Mouse (Mus musculus): ENCODE results near the gene Csf1. TPM values are rescaled to one million over a fixed set of nuclear protein-coding genes. Genes with fewer than 3 reads are reported as not detected.
"Not testable (repeated sequence)": the region's sequence is repeated elsewhere in the genome, so short reads cannot be mapped to it uniquely, and the experiment has no call there.

The Csf1 gene
- total RNA-seq, 1 experiment from 2014 or later = 14.7 TPM

GRCm38 (mm10) chr3:107748260-107748955, 11.9 kb downstream of the Csf1 start:
- DNase-seq = no peak

GRCm38 (mm10) chr3:107746026-107746425, 14.2 kb downstream of the Csf1 start:
- DNase-seq = no peak

- no peak for DNase-seq
Observed at GRCm38 (mm10) chr3:107743650-107744049, 16.6 kb downstream of the Csf1 start.

- DNase-seq = no peak
Observed at GRCm38 (mm10) chr3:107743107-107743506, 17.2 kb downstream of the Csf1 start.

GRCm38 (mm10) chr3:107742071-107742710, 18.1 kb downstream of the Csf1 start:
- DNase-seq = no peak

GRCm38 (mm10) chr3:107741387-107741786, 18.9 kb downstream of the Csf1 start:
- DNase-seq = no peak

GRCm38 (mm10) chr3:107740578-107741207, 19.6 kb downstream of the Csf1 start:
- DNase-seq = peak; percentile 44

- DNase-seq = no peak
Observed at GRCm38 (mm10) chr3:107739966-107740365, 20.3 kb downstream of the Csf1 start.

- no peak for DNase-seq
Observed at GRCm38 (mm10) chr3:107739456-107739855, 20.8 kb downstream of the Csf1 start.

GRCm38 (mm10) chr3:107738620-107739019, 21.6 kb downstream of the Csf1 start:
- DNase-seq = no peak

- no peak for DNase-seq
Observed at GRCm38 (mm10) chr3:107737609-107738190, 22.6 kb downstream of the Csf1 start.

- not testable (repeated sequence) for DNase-seq
Observed at GRCm38 (mm10) chr3:107735620-107736019, 24.6 kb downstream of the Csf1 start.

GRCm38 (mm10) chr3:107733329-107733728, 26.9 kb downstream of the Csf1 start:
- DNase-seq = no peak

GRCm38 (mm10) chr3:107730236-107730635, 30.0 kb downstream of the Csf1 start:
- no peak for DNase-seq

GRCm38 (mm10) chr3:107728509-107728908, 31.8 kb downstream of the Csf1 start:
- DNase-seq = no peak

GRCm38 (mm10) chr3:107715971-107716370, 44.3 kb downstream of the Csf1 start:
- no peak for DNase-seq

GRCm38 (mm10) chr3:107714276-107714933, 45.9 kb downstream of the Csf1 start:
- DNase-seq = no peak

- DNase-seq = no peak
Observed at GRCm38 (mm10) chr3:107712081-107712480, 48.2 kb downstream of the Csf1 start.

GRCm38 (mm10) chr3:107709156-107709555, 51.1 kb downstream of the Csf1 start:
- no peak for DNase-seq

- DNase-seq = no peak
Observed at GRCm38 (mm10) chr3:107707239-107707638, 53.0 kb downstream of the Csf1 start.

GRCm38 (mm10) chr3:107706164-107706563, 54.1 kb downstream of the Csf1 start:
- DNase-seq = no peak

GRCm38 (mm10) chr3:107704371-107704705, 55.9 kb downstream of the Csf1 start:
- DNase-seq = no peak

All from adrenal gland, postnatal 25 days (tissue).